Mouse (Mus musculus) intestine, postnatal 0 days (tissue): ENCODE results near the gene Lyzl4. TPM values are rescaled to one million over a fixed set of nuclear protein-coding genes. Genes with fewer than 3 reads are reported as not detected.

Experiments
- ATAC-seq: fragments of 200-750 bp; cut with Nextera tagmentation; 2 replicates; pipeline ENCODE4 v1.8.0; 2017; ENCODE audit warnings: mild to moderate bottlenecking, moderate TSS enrichment, moderate library complexity
- H3K27ac ChIP-seq: fragments of 300-500 bp; sonication (generic); 2 replicates; pipeline ENCODE4 v1.5.1; 2014; ENCODE audit warnings: mild to moderate bottlenecking, low read depth, low read length, moderate library complexity
- H3K27me3 ChIP-seq: fragments of 300-500 bp; sonication (generic); replicated peaks from 2 replicates; pipeline ENCODE4 v1.6.1; 2014; ENCODE audit warnings: low read length, mixed read lengths; ENCODE audit not compliant: control insufficient read depth, insufficient read depth
- H3K36me3 ChIP-seq: fragments of 300-500 bp; sonication (generic); 2 replicates; pipeline ENCODE4 v1.6.1; 2014; ENCODE audit warnings: mild to moderate bottlenecking, moderate library complexity; ENCODE audit not compliant: control insufficient read depth, insufficient read depth
- H3K4me1 ChIP-seq: fragments of 300-500 bp; sonication (generic); replicated peaks from 2 replicates; pipeline ENCODE4 v1.6.1; 2014; ENCODE audit warnings: antibody characterized with exemption, low read length, mixed read lengths; ENCODE audit not compliant: control insufficient read depth, insufficient read depth
- H3K4me2 ChIP-seq: fragments of 300-500 bp; sonication (generic); replicated peaks from 2 replicates; pipeline ENCODE4 v1.6.1; 2014; ENCODE audit warnings: low read depth, mild to moderate bottlenecking, moderate library complexity
- H3K4me3 ChIP-seq: fragments of 300-500 bp; sonication (generic); 2 replicates; pipeline ENCODE4 v1.5.1; 2014; ENCODE audit warnings: low read depth, low read length
- H3K9ac ChIP-seq: fragments of 300-500 bp; sonication (generic); 2 replicates; pipeline ENCODE4 v1.6.1; 2014; ENCODE audit warnings: mild to moderate bottlenecking, low read depth, low read length
- H3K9me3 ChIP-seq: fragments of 300-500 bp; sonication (generic); 2 replicates; pipeline ENCODE4 v1.6.1; 2016; ENCODE audit warnings: mixed run types; ENCODE audit not compliant: control insufficient read depth
- CTCF ChIP-seq: sonication (generic); IDR thresholded peaks from 2 replicates; pipeline ENCODE4 v1.5.1; 2016; ENCODE audit warnings: low read depth, mild to moderate bottlenecking, control low read depth, antibody characterized with exemption, moderate library complexity
- WGBS: fragments of 180-500 bp; shearing (Covaris S2); extraction: QIAGEN DNeasy Blood & Tissue Kit; methylation state at CpG from one replicate; pipeline ENCODE4 v1.1.7; 2014; 5-methylcytosine and 5-hydroxymethylcytosine counted together
- polyA plus RNA-seq: library from polyadenylated mRNA; unstranded; fragments of >200 nt; fragmentation: Nextera tagmentation; extraction: Ambion mirVana; gene quantifications from 2 replicates; pipeline ENCODE4 v1.2.1, GENCODE M21; 2015

Gene Lyzl4
- polyA plus RNA-seq, 1 experiment from 2014 or later: 0.34 TPM

DNA sequence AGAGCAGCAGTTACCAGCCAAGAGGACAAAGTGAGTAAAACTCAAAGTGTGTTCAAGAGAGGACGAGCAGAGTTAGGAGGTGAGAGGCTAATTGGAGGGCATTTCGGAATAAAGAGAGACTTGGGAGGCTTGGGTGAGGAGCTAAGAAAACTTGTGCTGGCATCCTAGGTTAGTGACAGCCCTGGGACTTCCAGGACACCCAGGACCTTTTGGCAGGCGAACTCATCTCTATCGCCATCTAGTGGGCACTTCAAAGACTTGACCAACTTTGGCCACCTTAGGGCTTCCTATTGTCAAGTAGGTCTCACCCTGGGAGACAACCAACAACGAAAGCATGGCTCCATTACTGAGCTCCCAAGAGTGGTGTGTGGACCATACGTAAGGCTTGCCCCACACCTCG, 29.4 kb upstream of the Lyzl4 start:
- ATAC-seq: peak; percentile 57
- Histone ChIP-seq H3K27me3 (no peaks in the 10 kb centered on the region), H3K9me3 (no peaks in the 10 kb centered on the region), H3K9ac (no peak overlapping the region), H3K4me2 (no peak overlapping the region), H3K27ac (no peak overlapping the region), H3K4me1 (peaks cover 2% of the 10 kb centered on the region; the same call in 1 of the 2 replicates), H3K36me3 (peaks cover 9% of the 10 kb centered on the region; the same call in 1 of the 2 replicates), H3K4me3 (no peak overlapping the region)
- 34% methylated on average over 7 of the region's 7 CpGs for WGBS
- TF ChIP-seq CTCF: peak; percentile 87

DNA sequence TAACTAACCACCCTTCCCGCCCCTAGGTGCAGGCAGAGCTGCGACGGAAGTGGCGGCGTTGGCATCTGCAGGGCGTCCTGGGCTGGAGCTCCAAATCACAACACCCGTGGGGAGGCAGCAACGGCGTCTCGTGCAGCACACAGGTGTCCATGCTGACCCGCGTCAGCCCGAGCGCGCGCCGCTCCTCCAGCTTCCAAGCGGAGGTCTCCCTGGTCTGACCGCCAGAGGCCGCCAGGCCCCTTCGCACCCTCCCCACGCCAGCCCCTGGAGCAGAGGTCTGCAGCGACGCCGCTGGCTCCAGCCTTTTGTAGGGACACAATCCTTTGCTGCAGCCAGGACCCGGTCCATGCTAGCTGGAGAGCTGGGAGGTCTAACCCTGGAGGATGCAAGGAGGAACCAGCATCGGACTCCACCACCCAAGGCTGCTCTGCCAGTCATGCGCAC, 27.5 kb upstream of the Lyzl4 start:
- no peak for ATAC-seq
- Histone ChIP-seq H3K9ac (no peak overlapping the region), H3K27ac (no peak overlapping the region), H3K4me1 (peaks cover 2% of the 10 kb centered on the region; the same call in 1 of the 2 replicates), H3K4me2 (peak overlapping the region; percentile 48), H3K36me3 (peaks cover 21% of the 10 kb centered on the region; the same call in 1 of the 2 replicates), H3K4me3 (peak overlapping the region; percentile 12; the same call in 1 of the 2 replicates), H3K27me3 (no peaks in the 10 kb centered on the region), H3K9me3 (no peaks in the 10 kb centered on the region)
- 17% methylated on average over 28 of the region's 28 CpGs for WGBS
- peak; percentile 86 for TF ChIP-seq CTCF

DNA sequence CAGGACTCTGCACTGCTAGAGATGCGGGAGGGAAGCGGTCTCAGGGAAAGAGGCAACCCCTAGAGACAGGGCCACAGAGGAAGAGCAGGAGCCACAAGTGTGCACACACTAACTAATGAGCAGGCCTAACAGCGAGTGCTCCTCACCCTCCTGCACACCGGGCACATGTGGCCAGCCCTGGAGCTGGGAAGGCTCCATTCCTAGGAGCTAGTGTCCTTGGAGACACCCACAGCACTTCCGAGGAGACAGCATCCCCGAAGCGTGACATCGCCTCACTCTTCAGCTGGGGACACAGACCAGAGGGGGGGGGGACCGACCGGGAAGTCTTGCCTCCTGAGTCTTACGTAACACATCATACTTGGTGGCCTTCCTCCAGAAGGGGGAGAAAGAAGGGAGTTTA, 25.9 kb upstream of the Lyzl4 start:
- 77% methylated on average over 11 of the region's 11 CpGs for WGBS
- no peak for TF ChIP-seq CTCF
- H3K4me2 ChIP-seq: no peak overlapping the region
- H3K36me3 ChIP-seq: peaks cover 21% of the 10 kb centered on the region; the same call in 1 of the 2 replicates
- H3K27me3 ChIP-seq: no peaks in the 10 kb centered on the region
- no peak overlapping the region for H3K9ac ChIP-seq
- peaks cover 2% of the 10 kb centered on the region; the same call in 1 of the 2 replicates for H3K4me1 ChIP-seq
- no peak overlapping the region for H3K27ac ChIP-seq
- ATAC-seq: no peak; the same call in 1 of the 2 replicates
- no peaks in the 10 kb centered on the region for H3K9me3 ChIP-seq
- no peak overlapping the region for H3K4me3 ChIP-seq

DNA sequence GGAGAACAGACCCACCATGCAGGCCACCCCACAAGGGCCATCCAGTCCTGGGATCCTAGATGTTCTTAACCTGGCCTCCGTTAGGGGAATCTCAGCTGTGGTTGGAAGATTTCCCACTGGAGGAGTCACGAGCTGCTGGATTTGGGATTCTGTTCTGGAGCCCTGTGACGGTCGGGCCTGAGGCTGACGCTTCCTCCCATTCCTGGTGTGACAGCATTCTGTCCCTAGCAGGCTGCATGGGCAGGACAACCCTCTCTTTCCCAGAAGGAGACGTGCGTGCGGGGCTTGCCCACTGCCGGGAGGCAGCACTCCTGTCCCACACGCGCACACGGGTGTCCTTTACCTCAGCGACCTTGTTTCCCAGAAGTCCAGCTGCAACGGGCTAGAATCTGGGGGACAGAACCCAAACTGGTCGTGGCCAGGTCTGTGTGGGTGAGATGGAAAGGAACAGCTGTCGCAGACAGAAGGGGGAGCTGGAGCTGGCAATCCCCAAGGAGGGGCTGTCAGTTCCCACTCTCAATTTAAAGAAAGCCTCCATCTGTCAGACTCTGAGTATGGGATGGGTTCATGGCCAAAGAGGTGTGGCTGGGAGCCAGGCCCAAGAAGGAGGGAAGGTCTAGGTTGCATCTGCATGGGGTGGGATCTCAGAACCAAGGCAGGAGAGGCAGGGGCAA, 25.2 kb upstream of the Lyzl4 start:
- Histone ChIP-seq H3K4me1 (peaks cover 2% of the 10 kb centered on the region; the same call in 1 of the 2 replicates), H3K36me3 (peaks cover 21% of the 10 kb centered on the region; the same call in 1 of the 2 replicates), H3K27me3 (no peaks in the 10 kb centered on the region), H3K27ac (no peak overlapping the region), H3K4me3 (no peak overlapping the region), H3K9me3 (no peaks in the 10 kb centered on the region), H3K4me2 (no peak overlapping the region), H3K9ac (no peak overlapping the region)
- ATAC-seq: no peak
- 73% methylated on average over 16 of the region's 16 CpGs for WGBS
- TF ChIP-seq CTCF: no peak

DNA sequence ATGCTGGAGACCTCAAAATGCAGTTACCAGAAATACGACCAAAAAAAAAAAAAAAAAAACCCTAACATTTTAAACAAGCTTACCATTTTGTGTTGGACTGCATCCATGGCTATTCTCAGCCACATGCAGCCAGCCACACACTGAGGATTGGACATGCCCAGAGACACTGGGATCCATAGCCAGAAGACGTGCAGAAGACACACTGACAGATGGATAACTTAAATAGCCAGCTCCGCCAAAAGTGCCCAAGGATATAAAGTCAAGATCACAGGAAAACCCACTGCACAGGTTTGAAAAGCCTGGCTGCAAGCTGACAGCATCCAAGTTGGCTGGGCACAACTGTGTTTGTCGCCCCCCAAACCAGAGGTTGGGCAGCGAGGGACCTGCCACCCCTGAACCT, 22.2 kb upstream of the Lyzl4 start:
- H3K9ac ChIP-seq: no peak overlapping the region
- H3K27ac ChIP-seq: no peak overlapping the region
- TF ChIP-seq CTCF: no peak
- ATAC-seq: no peak
- peaks cover 3% of the 10 kb centered on the region for H3K4me1 ChIP-seq
- no peaks in the 10 kb centered on the region for H3K27me3 ChIP-seq
- no peak overlapping the region for H3K4me3 ChIP-seq
- 91% methylated on average over 5 of the region's 5 CpGs for WGBS
- H3K36me3 ChIP-seq: peaks cover 26% of the 10 kb centered on the region; the same call in 1 of the 2 replicates
- H3K9me3 ChIP-seq: no peaks in the 10 kb centered on the region
- no peak overlapping the region for H3K4me2 ChIP-seq

DNA sequence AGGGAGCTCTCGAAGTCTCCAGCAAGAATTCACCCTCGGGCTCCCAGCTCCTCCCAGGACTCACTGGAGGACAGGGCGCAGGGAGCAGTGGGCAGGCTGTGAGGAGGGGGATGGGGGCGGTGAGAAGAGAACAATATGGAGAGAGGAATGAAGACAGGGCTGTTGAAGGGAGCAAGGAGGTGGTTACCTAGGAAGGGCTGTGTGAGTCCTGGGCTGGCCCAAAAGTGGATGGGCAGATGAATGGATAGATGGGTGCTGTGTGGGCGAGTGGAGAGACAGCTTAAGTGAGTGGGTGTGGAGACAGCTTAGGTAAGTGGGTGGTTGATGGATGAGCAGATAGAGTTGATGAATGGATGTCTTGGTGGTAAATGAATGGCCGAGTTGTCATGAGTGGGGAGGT, 21.6 kb upstream of the Lyzl4 start:
- Histone ChIP-seq H3K9ac (no peak overlapping the region), H3K4me1 (peaks cover 4% of the 10 kb centered on the region), H3K4me2 (no peak overlapping the region), H3K4me3 (no peak overlapping the region), H3K9me3 (no peaks in the 10 kb centered on the region), H3K27me3 (no peaks in the 10 kb centered on the region), H3K36me3 (peaks cover 26% of the 10 kb centered on the region; the same call in 1 of the 2 replicates), H3K27ac (no peak overlapping the region)
- no peak for TF ChIP-seq CTCF
- ATAC-seq: no peak
- 91% methylated on average over 6 of the region's 6 CpGs for WGBS
